Mouse (Mus musculus) midbrain, embryonic 16.5 days (tissue): Measurements from ENCODE around the gene Endog. TPM values are rescaled to one million over a fixed set of nuclear protein-coding genes. Genes with fewer than 3 reads are reported as not detected.
"Not testable (repeated sequence)": the region's sequence is repeated elsewhere in the genome, so short reads cannot be mapped to it uniquely, and the experiment has no call there.

Experiments
- ATAC-seq: fragments of 200-750 bp; cut with Nextera tagmentation; 2 replicates; pipeline ENCODE4 v1.8.0; 2017; ENCODE audit warnings: moderate TSS enrichment
- H3K27ac ChIP-seq: fragments of 300-500 bp; sonication (generic); 2 replicates; pipeline ENCODE4 v1.5.1; 2014; ENCODE audit warnings: mild to moderate bottlenecking, low read length, mixed read lengths
- H3K27me3 ChIP-seq: fragments of 300-500 bp; sonication (generic); 2 replicates; pipeline ENCODE4 v1.6.1; 2014; ENCODE audit warnings: low read depth, low read length, mixed read lengths; ENCODE audit not compliant: control insufficient read depth, insufficient read depth
- H3K36me3 ChIP-seq: fragments of 300-500 bp; sonication (generic); 2 replicates; pipeline ENCODE4 v1.6.1; 2014; ENCODE audit warnings: mild to moderate bottlenecking, low read length, moderate library complexity, mixed read lengths; ENCODE audit not compliant: control insufficient read depth, insufficient read depth
- H3K4me1 ChIP-seq: fragments of 300-500 bp; sonication (generic); 2 replicates; pipeline ENCODE4 v1.6.1; 2014; ENCODE audit warnings: mild to moderate bottlenecking, low read length, mixed read lengths; ENCODE audit not compliant: control insufficient read depth, insufficient read depth
- H3K4me2 ChIP-seq: fragments of 300-500 bp; sonication (generic); 2 replicates; pipeline ENCODE4 v1.6.1; 2014; ENCODE audit warnings: mild to moderate bottlenecking, low read length, mixed read lengths
- H3K4me3 ChIP-seq: fragments of 300-500 bp; sonication (generic); 2 replicates; pipeline ENCODE4 v1.5.1; 2014; ENCODE audit warnings: low read depth, mild to moderate bottlenecking, low read length, moderate library complexity, mixed read lengths
- H3K9ac ChIP-seq: fragments of 300-500 bp; sonication (generic); 2 replicates; pipeline ENCODE4 v1.6.1; 2014; ENCODE audit warnings: low read depth, low read length, mixed read lengths
- H3K9me3 ChIP-seq: fragments of 300-500 bp; sonication (generic); replicated peaks from 2 replicates; pipeline ENCODE4 v1.6.1; 2014; ENCODE audit warnings: mild to moderate bottlenecking, low read length, mixed read lengths; ENCODE audit not compliant: control insufficient read depth, poor library complexity, severe bottlenecking
- WGBS: fragments of 180-500 bp; shearing (Covaris S2); extraction: QIAGEN DNeasy Blood & Tissue Kit; methylation state at CpG from one replicate; pipeline ENCODE4 v1.1.7; 2014; 5-methylcytosine and 5-hydroxymethylcytosine counted together
- polyA plus RNA-seq: library from polyadenylated mRNA; unstranded; fragments of >200 nt; fragmentation: Nextera tagmentation; extraction: Ambion mirVana; gene quantifications from 2 replicates; pipeline ENCODE4 v1.2.1, GENCODE M21; 2015

The Endog gene
- polyA plus RNA-seq, 1 experiment from 2014 or later = 27.0 TPM

DNA sequence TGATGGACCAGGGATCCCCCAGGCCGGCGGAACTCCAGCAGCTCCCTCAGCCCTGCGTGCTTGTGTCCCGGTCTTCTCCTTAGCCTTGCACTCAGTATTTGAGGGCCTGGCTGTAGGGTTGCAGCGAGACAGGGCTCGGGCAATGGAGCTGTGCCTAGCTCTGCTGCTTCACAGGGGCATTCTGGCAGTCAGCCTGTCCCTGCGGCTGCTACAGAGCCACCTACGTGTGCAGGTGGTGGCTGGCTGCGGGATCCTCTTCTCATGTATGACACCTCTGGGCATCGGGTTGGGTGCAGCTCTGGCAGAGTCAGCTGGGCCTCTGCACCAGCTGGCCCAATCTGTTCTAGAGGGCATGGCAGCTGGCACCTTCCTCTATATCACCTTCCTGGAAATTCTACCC, 11.4 kb upstream of the Endog start:
- H3K27ac ChIP-seq, H3K36me3 ChIP-seq, ATAC-seq, H3K4me2 ChIP-seq, H3K27me3 ChIP-seq, H3K9me3 ChIP-seq, H3K4me3 ChIP-seq, H3K9ac ChIP-seq, H3K4me1 ChIP-seq: not testable (repeated sequence)
- WGBS = 88% methylated on average over 6 of the region's 10 CpGs

DNA sequence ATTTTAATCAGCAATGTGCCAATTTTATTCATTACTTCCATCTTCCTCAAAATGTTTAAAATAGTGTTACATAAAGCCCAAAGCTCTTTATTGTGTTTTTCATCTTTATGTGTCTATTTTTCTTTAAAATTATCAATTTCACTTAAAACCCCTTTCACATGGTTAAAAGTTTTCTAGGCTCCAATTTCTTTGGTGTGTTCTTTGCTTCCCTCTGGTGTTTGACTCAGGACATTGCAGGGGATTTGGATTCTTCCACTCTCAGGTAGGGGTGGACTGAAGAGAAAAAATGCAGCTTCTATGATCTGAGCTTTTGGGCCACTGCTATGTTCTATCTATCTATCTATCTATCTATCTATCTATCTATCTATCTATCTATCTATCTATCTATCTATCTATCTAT, 9.5 kb upstream of the Endog start:
- H3K27ac ChIP-seq = no peak overlapping the region
- H3K27me3 ChIP-seq = no peaks in the 10 kb centered on the region
- no peak for ATAC-seq
- no peaks in the 10 kb centered on the region for H3K36me3 ChIP-seq
- 0 out of 2 replicates have a peak, but pooled peaks cover 2% of the 10 kb centered on the region for H3K9me3 ChIP-seq
- H3K4me3 ChIP-seq = no peak overlapping the region
- H3K9ac ChIP-seq = no peak overlapping the region
- H3K4me2 ChIP-seq = no peak overlapping the region
- no peaks in the 10 kb centered on the region for H3K4me1 ChIP-seq

DNA sequence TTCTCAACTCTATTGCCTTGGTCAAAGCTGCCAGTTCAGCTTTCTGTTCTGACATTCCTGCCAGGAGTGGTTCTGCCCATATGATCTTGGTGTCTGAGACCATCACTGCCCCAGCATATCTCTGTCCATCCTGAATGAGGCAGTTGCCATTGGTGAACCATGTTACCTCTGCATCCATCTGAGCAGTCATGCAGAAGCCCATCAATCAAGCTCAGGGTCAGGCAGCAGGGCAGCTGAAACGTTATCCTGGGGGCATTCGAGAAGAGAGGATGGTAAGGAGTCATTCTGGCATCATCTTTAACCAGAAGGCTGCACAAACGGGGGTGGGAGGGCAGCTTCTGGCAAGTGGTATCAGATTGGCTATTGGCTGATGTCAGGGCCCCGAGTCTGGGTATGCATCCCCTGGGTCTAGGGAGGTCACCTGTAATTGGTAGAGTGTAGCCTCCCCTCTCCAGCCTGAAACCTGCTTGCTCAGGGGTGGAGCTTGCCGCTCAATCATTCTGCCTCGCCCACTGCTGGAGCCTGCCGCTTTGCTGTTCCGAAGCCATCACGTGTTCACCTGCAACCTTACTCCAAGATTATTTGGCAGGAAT, 6.9 kb upstream of the Endog start:
- Histone ChIP-seq H3K36me3 (no peaks in the 10 kb centered on the region), H3K27me3 (no peaks in the 10 kb centered on the region), H3K4me1 (no peaks in the 10 kb centered on the region), H3K9me3 (0 out of 2 replicates have a peak, but pooled peaks cover 2% of the 10 kb centered on the region), H3K4me2 (no peak overlapping the region), H3K4me3 (no peak overlapping the region), H3K27ac (no peak overlapping the region), H3K9ac (no peak overlapping the region)
- ATAC-seq = no peak
- 66% methylated on average over 9 of the region's 9 CpGs for WGBS

DNA sequence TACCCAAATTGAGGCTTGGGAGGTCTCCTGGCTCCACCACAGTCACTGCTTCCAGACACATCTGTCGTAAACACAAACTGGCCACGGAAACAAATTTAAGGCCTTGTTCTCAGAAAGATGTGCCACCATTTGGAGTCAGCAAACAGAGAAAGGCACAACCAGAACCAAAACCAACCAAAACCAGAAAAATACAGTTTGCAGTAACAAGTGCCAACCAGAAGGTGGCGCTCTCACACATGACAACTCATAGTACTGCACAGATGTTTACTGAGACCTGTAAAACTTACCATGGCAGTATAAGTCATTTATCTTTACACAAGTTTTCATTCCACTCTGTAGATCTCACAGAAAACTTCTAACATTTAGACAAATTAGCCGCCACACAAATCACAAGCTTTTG, 4.6 kb upstream of the Endog start:
- no peaks in the 10 kb centered on the region for H3K36me3 ChIP-seq
- no peak for ATAC-seq
- no peak overlapping the region for H3K4me3 ChIP-seq
- no peaks in the 10 kb centered on the region for H3K27me3 ChIP-seq
- WGBS = 61% methylated on average over 4 of the region's 4 CpGs
- H3K9ac ChIP-seq = no peak overlapping the region
- H3K9me3 ChIP-seq = 0 out of 2 replicates have a peak, but pooled peaks cover 2% of the 10 kb centered on the region
- H3K4me2 ChIP-seq = no peak overlapping the region
- no peak overlapping the region for H3K27ac ChIP-seq
- H3K4me1 ChIP-seq = peaks cover 4% of the 10 kb centered on the region; the same call in 1 of the 2 replicates

DNA sequence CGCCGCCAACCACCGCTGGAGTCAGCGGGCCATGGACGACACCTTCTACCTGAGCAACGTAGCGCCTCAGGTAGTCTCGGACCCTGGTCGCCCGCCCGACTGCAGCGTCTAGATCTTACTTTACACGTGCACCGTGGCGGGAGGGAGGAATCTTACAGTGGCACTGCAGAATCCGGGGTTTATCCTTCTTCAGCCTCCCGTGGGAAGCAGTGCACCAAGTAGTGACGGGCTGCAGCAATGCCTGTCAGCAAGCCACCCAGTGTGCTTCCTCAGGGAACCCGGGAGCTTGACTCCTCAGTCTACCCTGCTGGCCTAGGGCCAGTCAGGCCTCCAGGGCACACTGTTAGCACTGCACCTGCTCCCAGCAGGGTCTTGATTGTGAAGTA, 697 bp downstream of the Endog start:
- Histone ChIP-seq H3K27me3 (no peaks in the 10 kb centered on the region), H3K36me3 (peaks cover 26% of the 10 kb centered on the region), H3K4me3 (peak overlapping the region; percentile 71), H3K4me1 (peaks cover 18% of the 10 kb centered on the region), H3K9me3 (no peaks in the 10 kb centered on the region), H3K9ac (peak overlapping the region; percentile 85), H3K27ac (peak overlapping the region; percentile 94), H3K4me2 (peak overlapping the region; percentile 94)
- 2% methylated on average over 19 of the region's 19 CpGs for WGBS
- ATAC-seq = peak; percentile 18; the same call in 1 of the 2 replicates

DNA sequence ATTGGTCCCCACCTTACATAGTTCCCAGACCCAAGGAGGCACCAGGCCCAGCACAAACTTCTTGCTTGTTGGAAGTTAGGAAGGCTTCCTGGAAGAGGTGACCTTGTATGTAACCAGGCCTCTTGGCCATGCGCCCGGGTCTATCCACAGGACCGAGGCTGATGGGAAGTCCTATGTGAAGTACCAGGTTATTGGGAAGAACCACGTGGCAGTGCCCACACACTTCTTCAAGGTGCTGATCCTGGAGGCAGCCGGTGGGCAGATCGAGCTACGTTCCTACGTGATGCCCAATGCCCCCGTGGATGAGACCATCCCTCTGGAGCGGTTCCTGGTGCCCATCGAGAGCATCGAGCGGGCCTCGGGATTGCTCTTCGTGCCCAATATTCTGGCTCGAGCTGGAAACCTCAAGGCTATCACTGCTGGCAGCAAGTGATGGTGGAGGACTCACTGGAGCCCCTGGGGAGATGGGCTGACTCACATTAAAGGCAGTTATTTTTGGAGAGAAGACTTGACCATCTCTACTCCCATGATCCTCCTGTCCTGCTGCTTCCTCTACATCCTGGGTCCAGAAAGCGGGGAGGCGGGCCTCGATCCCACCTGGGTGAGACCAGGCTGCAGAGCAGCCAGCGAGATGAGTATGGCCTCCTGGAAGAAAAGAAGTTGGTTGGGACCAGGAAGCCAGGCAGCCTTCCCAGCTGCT, 2.4 kb downstream of the Endog start:
- H3K27me3 ChIP-seq = no peaks in the 10 kb centered on the region
- peaks cover 26% of the 10 kb centered on the region for H3K36me3 ChIP-seq
- peaks cover 26% of the 10 kb centered on the region for H3K4me1 ChIP-seq
- no peak for ATAC-seq
- H3K9me3 ChIP-seq = no peaks in the 10 kb centered on the region
- no peak overlapping the region for H3K4me2 ChIP-seq
- no peak overlapping the region for H3K9ac ChIP-seq
- H3K4me3 ChIP-seq = no peak overlapping the region
- H3K27ac ChIP-seq = no peak overlapping the region
- 95% methylated on average over 20 of the region's 20 CpGs for WGBS

DNA sequence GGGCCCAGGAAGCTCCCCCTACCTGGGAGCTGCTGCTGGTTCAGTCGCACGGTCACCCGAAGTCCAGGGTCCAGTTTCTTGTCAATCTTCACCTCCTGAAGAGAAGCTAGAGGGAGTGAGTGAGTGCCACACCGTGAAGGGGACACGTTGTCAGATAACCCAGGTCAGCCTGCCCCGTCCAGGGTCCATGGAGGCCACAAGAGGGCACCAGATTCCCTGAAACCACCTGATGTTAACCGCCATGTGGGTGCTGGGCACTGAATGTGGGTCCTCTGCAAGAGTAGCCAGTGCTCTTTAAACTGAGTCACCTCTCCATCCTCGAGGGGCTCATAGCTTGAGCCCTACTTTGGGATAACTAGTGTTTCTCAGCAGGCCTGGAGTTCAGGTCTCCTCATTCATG, 4.6 kb downstream of the Endog start:
- no peak for ATAC-seq
- H3K27ac ChIP-seq = no peak overlapping the region
- H3K4me3 ChIP-seq = no peak overlapping the region
- no peak overlapping the region for H3K9ac ChIP-seq
- H3K36me3 ChIP-seq = peaks cover 26% of the 10 kb centered on the region
- H3K4me2 ChIP-seq = no peak overlapping the region
- peaks cover 25% of the 10 kb centered on the region for H3K4me1 ChIP-seq
- WGBS = 96% methylated on average over 8 of the region's 8 CpGs
- H3K9me3 ChIP-seq = no peaks in the 10 kb centered on the region
- no peaks in the 10 kb centered on the region for H3K27me3 ChIP-seq

DNA sequence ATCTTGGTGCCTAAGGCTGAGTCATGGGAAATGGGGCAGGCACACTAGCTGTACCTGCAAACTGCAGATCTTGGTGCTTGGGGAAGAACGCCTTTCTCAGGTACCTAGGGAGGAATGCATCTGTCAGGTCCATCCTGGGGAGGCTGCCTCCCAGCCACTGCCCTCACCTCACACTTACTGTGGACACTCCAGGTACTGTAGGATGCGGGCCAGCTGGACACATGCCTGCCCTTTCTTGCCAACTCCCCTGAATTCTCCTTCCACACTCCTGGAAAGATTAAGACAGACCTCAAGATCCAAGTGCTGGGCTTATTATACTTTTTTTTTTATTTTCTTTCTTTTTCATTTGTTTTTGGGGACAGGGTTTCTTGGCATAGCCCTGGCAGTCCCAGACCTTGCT, 5.3 kb downstream of the Endog start:
- WGBS = 95% methylated on average over 2 of the region's 2 CpGs
- ATAC-seq = no peak
- Histone ChIP-seq H3K4me2 (no peak overlapping the region), H3K4me1 (peaks cover 22% of the 10 kb centered on the region), H3K36me3 (peaks cover 26% of the 10 kb centered on the region), H3K27me3 (no peaks in the 10 kb centered on the region), H3K4me3 (no peak overlapping the region), H3K9me3 (no peaks in the 10 kb centered on the region), H3K27ac (no peak overlapping the region), H3K9ac (no peak overlapping the region)
